Mouse (Mus musculus) R1 (cell line): Measurements from ENCODE around the gene Slc6a6.

Experiments
- DNase-seq: peaks from one replicate; pipeline ENCODE4 v3.0.0-alpha.2; 2018; ENCODE audit warnings: low read depth, low spot score

The Slc6a6 gene

GRCm38 (mm10) chr6:91720588-91721214 is 36.8 kb downstream of the Slc6a6 start:
- DNase-seq, result no peak

- no peak for DNase-seq
Measured at GRCm38 (mm10) chr6:91721215-91721701, 37.4 kb downstream of the Slc6a6 start.

- DNase-seq, result no peak
Measured at GRCm38 (mm10) chr6:91727361-91727760, 43.5 kb downstream of the Slc6a6 start.

DNA sequence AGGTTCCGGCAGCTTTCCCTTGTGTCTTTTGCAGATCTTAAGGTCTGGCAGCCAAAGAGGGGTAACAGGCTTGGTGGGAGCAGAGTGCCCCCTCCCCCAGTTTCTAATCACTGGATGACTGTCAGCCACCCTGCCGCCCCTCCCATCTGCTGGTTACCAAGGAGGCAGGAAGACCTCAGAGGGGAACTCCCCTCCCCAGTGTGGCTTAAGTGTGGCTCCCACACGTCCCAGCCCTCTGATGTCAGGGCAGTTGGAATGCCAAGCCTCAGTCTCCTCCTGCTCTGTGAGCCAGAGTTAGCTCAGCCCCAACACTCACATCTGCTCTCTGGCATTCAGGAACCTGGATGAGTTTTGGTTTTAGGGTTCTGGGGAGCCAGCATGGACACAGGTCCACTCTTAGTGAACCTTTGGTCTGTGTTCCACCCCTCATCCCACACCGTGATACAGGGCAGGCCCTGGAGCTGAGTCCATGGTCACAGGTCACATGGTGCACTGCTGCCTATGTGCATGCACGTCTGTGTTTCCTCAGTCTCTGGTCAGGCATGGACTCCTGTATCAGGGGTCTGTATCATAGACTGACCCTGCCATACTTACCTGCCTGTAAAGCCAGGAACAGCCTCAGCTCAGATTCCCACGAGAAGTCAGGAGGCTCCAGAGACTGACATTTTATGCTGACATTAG is 45.2 kb downstream of the Slc6a6 start:
- DNase-seq, result no peak

DNA sequence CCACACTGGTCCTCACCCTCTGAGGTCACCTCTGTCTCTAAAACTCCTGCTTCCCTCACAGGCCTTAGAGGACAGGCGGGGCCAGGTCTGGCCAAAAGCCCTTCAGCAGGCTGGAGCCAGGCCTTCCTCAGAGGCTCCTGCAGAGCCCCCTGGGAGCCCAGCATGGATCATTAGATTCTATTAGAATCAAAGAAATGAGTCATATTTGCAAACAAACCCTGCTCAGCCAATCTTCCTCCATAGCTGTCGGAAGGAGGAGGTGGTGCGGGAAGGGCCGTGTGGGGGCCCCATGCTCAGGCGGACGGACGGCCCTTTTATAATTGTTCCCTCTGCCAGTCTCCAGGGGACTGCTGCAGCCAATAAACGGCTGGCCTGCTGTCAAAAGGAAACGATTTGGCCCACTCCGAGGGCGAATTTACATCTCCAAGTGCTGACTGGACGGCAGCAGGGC is 45.8 kb downstream of the Slc6a6 start:
- DNase-seq, result no peak

DNA sequence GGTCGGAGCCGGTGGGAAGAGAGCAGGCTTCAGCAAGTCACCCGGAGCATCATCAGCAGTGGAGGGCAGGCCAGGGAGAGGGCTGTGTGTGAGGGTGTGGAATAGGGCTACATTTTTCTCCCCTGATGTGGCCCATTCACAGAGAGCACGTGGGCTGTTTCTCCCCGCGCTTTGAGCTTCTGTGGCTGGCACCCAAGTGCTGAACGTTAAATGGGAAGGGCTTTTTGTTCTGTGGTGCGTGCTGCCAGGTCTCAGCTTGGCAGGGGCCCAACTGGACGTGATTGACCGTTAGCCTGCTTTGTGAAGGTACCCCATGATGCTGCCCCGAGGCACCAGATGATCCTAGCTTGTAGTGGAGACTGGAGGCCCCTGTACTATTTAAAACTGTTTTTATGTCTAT is 48.3 kb downstream of the Slc6a6 start:
- no peak for DNase-seq

GRCm38 (mm10) chr6:91736471-91736870 is 52.6 kb downstream of the Slc6a6 start:
- DNase-seq, result no peak

- DNase-seq, result no peak
Measured at GRCm38 (mm10) chr6:91737451-91737850, 53.6 kb downstream of the Slc6a6 start.

GRCm38 (mm10) chr6:91738058-91738457 is 54.2 kb downstream of the Slc6a6 start:
- peak; percentile 28 for DNase-seq

DNA sequence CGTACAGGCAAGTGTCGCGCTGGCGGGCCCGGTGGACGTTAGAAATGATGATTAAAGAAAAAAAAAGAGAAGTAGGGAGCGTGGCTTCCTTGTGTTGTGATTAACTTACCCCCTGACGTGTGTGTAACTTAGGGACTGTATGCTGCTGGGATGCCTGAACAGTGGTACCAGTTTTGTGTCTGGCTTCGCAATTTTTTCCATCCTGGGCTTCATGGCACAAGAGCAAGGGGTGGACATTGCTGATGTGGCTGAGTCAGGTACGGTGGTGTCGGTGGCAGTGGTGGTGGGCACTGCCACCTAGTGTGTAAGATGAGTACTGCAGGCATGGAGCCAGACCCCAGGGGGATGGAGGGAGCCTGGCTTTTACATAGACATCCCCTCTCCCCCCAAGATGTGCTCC is 57.2 kb downstream of the Slc6a6 start:
- peak; percentile 60 for DNase-seq

- DNase-seq, result no peak
Measured at GRCm38 (mm10) chr6:91742466-91742865, 58.6 kb downstream of the Slc6a6 start.

GRCm38 (mm10) chr6:91742995-91743394 is 59.1 kb downstream of the Slc6a6 start:
- no peak for DNase-seq

- no peak for DNase-seq
Measured at GRCm38 (mm10) chr6:91743886-91744285, 60.0 kb downstream of the Slc6a6 start.

DNA sequence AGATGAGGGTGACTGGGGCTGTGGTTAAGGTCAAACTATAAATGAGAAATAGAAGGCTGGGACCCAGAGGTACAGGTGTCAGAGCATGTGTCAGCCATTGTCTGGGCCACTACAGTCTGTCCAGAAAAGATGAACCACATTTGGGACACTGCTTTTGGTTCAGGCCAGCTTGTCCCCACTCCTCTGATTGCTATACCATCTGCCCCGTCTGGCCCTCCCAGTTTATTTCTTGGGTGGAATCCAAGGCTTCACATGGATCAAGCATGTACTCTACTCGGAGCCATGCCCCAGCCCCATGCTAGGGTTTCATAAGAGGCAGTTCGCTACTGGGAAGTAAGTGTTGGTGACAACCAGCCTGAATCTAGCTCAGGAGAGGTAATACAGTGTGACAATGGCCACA is 61.4 kb downstream of the Slc6a6 start:
- DNase-seq, result no peak

DNA sequence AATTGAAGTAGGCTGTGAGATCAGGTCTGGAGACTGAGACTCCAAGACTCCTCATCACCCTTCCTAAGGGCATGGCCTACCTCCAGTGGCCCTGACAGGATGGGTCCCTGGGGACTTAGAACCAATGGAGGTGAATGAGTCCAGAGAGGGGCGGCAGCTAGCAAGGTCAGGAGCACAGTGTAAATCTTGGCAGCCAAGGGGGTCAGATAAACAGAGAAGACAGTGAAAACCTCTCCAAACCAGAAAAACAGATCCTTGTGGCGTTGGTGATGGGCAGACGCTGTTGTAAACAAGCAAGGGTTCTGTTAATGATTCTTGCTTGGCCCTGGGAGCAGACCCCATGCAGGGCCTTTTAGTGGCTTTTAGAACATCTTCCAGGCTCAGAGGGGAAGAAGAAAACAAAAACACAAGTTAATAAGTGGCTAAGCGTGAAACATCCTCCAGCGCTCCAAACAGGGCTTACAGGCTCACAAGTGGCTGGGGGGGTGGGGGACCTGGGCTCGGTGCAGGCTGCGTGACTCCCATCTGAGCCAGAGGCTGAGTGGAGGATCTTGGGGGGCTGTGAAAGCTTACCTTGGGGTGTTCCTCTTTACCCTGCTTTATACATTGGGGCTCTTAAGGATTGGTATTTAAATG is 62.2 kb downstream of the Slc6a6 start:
- no peak for DNase-seq

DNA sequence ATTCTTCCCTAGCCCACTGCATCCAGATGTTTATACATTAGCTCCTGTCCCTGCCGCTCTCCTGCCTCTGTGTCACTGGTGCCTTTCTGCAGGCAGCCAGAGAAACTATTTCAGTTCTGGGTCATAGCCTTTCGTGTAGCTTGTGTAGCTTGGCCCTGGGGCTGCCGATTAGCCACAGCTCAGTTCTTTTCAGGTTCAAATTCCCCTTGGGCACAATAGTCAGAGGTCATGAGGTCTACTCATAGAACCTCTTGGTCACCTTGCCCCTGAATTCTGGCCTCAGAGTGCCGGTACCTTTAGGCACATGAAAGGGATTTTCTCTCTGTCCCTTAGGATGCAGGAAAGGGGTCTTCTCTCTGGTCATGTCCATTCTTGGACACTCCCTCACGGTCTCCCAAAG is 62.9 kb downstream of the Slc6a6 start:
- DNase-seq, result no peak

- peak; percentile 65 for DNase-seq
Measured at GRCm38 (mm10) chr6:91750976-91751375, 67.1 kb downstream of the Slc6a6 start.

GRCm38 (mm10) chr6:91752884-91753283 is 69.0 kb downstream of the Slc6a6 start:
- no peak for DNase-seq

DNA sequence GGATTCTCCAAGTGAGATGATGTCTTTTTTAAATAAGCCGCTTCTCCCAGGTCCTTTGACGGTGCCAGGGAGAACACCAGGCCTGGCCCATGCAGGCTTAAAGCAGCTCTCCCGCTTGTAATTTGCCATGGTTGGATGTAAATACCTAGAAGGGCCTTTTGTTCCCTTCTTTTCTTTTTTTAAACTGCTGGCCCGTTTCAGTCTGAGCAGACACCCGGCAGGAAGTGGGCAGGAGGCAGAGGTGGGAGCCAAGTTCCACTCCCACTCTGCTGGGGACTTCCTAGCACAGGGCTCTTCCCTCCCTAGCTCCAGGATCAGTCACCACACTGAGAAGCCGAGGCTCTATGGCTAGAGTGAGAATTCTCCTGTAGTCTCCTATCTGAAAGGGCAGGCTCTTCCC is 70.2 kb downstream of the Slc6a6 start:
- DNase-seq, result no peak

DNA sequence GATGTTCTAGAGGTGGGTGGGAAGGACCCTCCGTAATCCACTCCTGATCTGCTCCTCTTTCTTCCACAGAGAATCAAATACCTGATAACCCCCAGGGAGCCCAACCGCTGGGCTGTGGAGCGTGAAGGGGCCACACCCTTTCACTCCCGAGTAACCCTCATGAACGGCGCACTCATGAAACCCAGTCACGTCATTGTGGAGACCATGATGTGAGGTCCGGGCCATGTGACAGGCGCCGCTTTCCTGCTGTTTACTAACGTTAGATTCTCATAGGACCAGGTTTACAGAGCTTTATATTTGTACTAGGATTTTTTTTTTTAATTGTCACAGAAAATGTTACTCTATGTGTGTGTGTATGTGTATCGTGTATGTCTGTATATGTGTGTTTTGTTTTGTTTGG is 71.0 kb downstream of the Slc6a6 start:
- peak; percentile 43 for DNase-seq

DNA sequence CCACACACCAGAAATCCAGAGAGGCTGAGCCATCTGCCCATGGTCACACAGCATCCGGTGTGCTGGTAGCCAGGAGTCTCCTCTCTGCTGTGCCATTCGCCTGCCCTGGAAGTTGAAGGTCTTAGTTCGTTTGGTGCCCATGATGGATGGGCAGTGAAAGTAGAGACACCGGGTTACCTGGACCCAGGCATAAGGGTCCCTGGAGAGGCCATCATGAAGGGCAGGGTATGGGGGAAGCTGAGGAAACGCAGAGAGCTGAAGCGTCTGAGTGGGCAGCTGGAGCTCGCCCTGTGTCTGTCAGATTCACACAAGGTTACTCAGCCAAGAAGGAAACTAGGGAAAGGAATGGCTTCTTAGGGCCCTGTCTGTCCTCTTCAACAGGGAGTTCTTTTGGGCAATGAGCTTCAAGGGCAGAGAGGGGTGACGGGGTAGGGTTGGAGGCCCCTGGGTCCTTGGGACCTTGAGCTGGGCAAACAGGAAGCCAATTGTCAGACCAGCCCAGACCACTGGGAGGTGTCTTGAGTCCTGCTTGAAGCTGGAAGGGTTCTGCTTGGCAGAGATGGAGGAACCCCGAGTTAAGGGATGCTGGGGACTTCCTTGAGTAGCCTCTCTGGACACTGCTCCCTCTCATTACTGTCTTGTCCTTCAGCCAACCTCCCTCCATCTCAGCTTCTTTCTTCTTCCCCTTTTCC is 78.3 kb downstream of the Slc6a6 start:
- DNase-seq, result no peak

DNA sequence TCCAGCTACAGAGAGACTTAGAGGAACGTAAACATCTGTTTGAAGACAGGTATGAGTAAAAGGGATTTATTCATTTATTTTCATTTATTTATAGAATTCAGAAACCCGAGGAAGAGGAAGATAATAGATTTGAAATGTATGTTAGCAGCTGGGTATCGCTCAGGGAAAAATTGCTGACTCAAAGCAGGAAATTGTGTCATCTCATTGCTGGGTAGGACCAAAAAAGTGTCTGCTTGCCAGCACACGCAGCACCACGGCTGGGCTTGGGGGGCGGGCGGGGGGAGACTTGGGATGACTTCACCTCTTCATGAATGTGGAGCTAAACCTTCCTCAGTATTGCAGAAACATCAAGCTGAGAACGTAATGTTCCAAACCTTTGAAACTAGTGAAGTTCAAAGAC is 83.7 kb downstream of the Slc6a6 start:
- no peak for DNase-seq
